Mouse (Mus musculus): Measurements from ENCODE around the gene Clcn2.

- TF ChIP-seq GATA1 (IDR thresholded peaks at IDR 0.05; ENCODE audit: borderline replicate concordance, low read length) (no peak), FLI1 (IDR thresholded peaks at IDR 0.05; ENCODE audit: low read length) (no peak)
Observed at GRCm38 (mm10) chr16:20700036-20700435, 17.5 kb downstream of the Clcn2 start.
